Mouse (Mus musculus) spleen, postnatal 4 days (tissue): ENCODE measurements around the gene Nxph1.

ENCODE experiments used
- DNase-seq, 2 experiments: peaks; one replicate each; pipeline ENCODE4 v3.0.0; 2022; ENCODE audit warnings: low spot score in 2 of 2

Nxph1 gene

DNA sequence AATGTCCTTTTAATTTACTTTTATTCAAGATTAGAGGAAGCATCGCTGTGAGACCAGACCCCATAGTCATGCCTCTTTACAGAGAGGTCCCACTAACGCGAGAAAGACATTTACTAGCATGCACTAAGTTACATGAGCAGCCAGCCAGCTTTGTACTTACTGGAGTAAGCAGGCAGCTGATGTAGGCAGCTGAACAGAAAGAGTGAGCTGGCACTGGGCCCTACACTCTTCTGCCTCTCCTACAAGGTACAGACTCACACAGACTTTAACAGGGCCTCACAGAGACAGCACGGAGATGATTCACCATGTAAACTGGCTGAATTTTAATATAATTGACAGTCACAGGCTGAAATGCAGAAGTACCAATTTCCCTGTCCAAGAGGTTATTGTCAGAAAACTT lies 11.6 kb downstream of the Nxph1 start:
- DNase-seq, result no peak

DNA sequence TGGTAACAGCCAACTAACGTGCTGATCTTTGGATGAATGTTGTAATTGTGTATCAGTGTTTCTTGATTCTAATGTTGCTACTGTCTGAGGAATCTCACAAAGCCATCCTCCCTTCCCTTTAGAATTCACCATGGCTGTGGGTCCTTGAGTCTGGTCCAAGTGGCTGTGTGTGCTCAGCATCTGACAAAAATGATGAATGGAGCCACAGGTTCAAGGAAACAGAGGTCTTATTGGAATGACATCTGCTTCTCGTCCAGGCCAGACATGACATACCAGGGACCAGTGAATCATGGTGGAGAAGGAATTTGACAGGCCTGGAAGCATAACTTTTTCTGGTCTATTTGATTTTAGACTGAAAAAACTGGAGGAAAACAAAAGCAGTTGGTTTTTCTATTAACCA lies 22.3 kb downstream of the Nxph1 start:
- DNase-seq, result no peak

DNA sequence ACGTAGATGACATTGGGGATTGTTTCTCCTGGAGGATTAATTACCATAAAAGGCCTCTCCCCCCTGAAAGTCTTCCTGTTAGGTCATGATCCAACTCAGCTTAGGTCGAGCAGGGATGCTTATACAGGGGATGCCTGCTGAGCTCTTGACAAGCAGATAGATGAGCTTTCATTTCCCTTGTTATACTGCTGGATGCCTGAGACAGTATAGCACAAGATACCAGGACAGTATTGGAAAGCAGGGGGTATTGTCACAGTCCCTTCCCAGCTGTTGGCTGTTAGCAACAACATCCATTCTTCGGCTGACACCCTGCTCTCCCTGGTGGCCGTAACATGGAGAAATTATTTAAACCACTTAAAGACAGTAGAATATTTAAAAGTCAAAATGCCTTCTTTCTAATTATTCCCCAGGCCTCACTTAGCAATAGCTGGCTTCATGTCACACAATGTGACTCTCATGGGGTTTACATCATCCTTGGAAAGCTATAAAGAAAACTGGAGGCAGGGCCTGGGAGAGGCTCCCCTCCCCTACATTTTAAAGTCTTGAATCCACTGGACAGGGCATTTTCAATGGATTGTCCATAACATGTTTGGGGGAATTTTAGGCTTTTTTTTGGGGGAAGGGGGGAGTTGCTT lies 31.1 kb downstream of the Nxph1 start:
- no peak for DNase-seq

DNA sequence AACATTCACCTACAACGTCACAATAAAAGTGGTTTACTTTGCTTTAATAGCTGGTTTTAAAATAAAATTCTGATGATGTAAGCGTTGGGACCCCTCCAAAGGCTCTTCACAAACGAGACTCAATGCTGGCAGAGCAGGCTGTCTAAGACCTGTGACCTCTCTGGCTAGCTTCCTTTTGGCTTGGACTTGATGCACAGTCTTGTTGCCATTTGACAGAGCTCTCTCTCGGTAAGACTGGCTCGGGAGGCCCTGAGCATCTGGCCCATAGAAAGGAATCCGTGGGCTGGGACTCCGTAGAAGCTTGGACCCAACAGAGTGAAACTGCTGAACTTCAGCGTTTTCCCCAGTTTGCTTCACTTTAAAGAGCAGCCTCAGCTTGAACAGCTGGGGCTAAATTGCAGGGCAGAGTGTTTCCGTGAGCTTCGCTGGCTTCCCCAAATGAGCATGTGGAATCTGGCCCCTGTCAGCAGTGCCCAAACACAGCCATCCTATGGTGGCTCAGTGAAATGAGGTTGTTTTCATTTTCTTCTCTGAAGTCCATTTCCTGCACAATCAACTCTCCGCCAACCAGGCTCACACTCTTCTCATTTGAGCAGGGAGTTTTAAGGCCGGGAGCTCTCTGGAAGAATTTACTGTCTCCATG lies 48.2 kb downstream of the Nxph1 start:
- DNase-seq, result no peak

DNA sequence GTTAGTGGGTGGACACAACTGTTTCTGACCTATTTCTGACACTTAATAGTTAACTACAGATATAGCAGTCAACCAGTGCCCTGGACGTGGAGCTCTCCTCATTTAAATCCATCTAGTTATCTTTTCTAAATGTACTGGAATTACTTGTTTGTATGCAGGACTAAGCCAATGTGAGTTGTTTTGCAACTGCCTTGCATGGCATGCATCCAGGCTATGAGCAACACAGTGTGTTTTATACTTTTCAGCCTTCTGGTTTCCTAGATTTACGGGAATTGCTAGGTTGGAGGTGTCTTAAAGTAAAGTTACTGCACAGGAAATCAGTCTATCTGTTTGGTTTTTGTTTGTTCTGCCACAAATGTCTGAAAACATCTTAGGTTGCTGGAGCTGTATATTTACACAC lies 49.1 kb downstream of the Nxph1 start:
- no peak for DNase-seq

DNA sequence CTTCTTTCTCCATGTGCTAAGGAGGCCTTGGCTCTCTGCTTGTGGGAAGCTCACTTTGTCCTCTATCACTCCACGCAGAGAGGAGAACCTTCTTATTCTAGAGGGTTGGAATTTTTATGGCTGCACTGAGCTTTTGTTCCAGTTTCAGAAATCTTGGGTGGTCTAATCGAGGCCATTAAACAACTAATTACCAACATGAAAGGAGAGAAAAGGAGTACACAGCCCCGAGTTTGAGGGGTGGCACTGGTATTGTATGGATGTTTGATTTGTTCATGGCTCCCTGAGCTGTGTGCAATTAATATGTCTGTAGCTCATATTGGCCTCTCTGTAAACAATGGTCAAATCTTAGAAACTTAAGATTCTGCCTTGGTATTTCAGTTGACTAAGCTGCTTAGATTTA lies 54.5 kb downstream of the Nxph1 start:
- no peak for DNase-seq

DNA sequence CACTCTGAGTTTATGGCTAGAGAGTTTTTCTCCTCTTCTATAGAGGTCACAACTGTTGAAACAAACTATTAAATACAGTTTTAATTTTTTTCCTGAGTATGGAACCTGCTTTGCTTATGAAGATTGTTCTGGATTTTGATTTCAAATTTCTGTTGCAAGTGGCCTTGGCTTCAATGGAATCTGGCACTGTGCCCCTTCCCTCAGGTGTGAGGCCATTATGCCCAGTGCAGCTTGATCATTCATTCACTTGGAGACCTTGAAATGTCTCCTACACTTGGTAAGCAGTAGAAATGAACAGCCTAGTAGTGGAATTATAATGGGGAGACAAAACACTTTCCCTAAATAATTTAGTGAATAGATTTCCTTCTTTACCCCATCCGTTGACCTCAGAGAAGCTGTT lies 78.4 kb downstream of the Nxph1 start:
- no peak for DNase-seq

DNA sequence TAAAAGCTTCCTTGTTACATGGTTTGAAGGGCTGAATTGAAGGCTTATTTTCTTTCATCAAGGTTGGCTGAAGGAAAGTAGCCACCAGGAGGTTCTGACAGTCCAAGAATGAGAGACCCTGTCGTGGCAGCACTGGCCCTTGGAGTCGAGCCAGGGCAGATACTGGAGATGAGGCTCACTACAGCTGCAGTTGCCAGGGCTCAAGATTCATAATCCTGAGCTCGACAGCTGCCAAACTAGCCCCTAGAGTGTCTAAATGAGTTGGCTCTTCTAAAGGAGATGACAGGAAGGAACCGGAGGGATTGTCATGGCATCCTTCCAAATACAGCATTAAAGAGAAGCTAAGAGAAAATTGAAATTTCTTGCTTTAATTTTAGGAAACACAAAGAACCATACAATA lies 78.9 kb downstream of the Nxph1 start:
- DNase-seq, result no peak

DNA sequence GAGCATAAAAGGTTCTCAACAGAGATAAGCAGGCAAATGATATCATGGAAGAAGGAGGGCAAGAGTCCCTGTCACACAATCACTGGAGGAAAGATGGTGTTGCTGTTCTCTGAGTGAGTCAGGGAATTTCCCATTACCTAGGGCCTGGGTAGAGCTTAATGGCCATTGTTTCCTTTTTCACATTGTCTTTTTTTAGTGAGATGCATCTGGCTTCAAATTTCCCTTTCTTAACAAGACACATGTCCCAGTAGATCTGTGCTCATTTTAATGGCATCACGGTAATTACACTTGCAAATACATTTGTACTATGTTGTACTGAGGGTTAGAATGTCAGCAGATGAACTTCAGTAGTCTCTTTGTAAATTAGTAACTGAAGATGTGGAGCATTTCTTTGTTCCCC lies 80.3 kb downstream of the Nxph1 start:
- no peak for DNase-seq

DNA sequence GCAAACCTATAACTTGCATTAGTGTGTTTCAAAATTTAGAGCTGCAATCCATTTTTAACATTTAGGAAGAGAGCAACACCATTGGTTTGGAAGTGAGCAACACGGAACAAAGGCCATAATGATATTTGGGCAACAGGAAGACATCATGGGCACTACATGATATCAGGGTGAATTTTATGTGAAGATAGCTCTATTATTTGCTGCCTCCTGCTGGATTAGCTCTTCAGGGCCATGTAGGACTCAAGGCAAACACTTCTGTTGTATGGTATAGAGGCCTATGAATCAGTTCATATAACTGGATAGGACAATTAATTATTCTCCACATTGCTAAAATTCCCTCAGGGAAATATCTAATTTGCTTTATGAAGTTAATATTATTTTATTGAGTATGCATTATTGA lies 91.1 kb downstream of the Nxph1 start:
- no peak for DNase-seq

DNA sequence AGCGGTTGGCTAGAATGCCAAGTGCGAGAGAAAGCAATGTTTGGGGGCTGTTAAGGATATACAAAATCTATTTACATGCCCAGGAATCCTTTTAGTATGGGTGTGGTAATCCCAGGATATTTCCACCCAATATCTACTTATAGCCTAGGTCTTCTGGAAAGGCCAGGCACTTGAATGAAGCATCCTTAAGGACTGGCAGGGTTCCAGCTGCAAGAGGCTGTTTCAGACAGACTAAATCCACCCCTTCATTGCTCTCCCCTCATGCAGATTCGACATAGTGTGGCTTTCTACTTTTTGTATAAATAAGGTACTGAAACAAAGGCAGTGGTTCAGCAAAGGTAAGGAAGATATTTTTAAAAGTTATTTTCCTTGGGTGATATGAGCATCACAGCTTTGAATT lies 92.8 kb downstream of the Nxph1 start:
- DNase-seq, result no peak

DNA sequence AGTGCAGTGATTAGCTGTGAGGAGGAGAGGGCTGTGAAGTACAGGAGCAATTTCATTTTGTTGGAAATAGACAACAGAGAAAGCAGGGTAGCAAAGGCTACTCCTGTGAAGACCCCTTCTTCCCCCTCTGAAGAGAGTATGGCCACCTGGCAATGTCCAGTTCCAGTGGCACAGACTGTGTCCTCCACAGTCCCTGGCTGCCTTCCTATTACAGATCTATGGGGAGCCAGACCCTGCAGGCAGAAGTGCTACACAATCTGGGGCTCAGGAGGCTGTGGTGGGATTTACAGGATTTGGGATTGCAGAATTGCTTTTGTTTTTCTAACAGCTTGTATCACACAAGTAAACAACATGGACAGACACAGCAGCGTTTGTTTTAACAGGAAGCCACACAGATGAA lies 94.2 kb downstream of the Nxph1 start:
- DNase-seq, result no peak

DNA sequence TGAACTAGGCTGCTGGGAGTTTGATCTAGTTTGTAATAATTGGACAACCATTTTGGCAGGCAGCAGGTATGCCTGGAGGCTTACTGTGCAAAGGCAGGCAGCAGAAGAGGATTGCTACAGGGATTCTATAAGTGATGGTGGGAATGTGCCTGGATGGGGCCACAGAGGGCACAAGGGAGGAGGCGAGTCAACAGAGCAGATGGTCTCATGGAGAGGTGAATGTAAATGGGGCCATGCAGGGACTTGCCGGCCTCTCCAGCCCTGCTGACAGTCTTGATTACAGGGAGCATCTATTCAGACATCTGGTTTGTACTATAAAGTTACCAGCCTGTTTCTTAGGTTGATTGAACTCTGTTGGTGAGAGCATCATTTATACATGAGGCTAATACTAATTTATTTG lies 98.6 kb downstream of the Nxph1 start:
- DNase-seq, result no peak

DNA sequence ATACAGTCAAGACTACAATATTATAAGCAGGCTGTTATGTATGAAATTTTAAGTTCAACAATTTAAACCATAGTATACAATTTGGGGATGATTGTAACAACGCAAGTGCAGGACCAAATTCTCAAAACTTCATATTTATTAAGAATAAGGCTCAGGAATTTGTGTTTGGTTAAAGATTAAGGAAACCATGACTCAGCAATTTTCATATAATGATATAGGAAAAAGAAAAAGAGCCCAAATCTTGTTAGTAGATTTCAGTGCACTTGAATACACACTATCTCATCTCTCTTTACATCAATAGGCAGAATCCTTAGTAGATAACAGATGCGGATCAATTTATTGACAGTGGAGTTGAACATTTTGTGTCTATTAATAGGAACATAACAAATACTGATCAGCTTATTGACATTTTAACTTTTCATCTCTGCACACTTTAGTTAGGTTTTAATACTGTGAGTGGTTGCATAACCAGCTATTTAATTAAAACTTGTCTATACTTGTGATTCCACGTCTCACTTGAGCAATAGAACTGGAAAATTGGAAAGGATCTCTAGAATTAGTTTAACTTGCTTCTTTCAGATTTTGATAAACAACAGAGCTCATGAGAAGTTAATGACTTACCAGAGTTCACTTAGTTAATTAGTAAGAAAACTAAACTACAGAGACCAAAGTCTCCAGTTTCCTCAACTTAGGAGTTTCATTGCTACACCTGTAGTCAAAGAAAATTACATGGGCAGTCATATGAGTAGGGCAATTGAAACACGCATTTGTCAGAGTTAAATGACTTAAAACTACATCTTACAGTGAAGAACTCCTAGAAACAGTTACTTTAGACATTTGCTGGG lies 113.3 kb downstream of the Nxph1 start:
- no peak for DNase-seq

DNA sequence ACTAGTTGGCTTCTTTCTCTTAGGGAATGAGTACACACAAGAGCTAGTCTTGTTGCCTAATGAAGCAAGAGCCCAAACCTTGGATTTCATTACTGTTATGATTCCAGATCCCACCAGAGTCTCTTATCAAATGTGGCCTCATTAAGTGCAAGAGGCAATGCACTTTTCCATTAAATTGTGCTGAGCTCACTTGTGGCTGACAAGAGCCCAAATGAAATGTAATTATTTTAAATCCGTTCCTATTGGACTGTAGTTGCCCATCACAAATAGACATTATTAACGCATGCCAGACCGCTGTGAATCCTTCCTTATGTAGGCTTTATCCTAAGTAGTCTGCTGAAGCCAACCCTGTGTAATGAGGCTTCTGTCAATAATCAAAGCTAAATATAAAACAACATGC lies 118.2 kb downstream of the Nxph1 start:
- no peak for DNase-seq

DNA sequence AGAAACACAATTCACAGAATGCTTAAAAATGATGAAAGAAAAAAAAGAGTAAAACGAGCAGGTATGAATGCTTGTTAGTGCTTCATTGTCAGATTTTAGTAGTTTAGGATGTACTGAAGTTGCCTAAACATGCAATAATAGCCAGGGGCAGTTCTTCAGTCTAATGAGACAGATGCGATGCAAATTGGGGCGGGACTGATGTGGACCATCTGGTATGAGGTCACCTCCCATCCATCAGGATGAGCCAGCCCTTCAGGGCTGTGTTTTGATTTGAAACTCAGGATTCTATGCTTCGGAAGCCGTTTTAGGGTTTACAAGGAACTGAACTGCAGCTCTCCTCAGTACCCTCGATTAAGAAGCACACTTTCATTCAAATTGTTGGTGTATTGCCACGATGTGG lies 121.7 kb downstream of the Nxph1 start:
- no peak for DNase-seq

DNA sequence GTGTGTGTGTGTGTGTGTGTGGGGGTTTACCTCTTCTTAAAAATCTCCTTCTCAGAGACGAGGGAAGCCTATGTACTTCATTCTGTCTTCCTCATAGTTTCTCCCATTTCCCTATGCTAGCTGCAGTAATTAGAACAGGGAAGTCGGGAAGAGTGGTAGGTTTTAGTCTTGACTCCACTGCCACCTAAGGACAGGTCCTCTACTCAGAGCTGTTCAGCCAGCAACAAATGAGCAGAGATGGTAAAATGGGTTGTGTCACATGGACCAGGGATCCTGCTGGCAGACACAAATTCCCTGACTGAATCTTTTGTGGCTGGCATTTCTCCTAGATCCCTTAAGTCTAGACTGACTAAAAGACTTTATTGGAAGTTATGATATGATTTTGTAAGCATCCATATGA lies 128.2 kb downstream of the Nxph1 start:
- DNase-seq, result no peak

DNA sequence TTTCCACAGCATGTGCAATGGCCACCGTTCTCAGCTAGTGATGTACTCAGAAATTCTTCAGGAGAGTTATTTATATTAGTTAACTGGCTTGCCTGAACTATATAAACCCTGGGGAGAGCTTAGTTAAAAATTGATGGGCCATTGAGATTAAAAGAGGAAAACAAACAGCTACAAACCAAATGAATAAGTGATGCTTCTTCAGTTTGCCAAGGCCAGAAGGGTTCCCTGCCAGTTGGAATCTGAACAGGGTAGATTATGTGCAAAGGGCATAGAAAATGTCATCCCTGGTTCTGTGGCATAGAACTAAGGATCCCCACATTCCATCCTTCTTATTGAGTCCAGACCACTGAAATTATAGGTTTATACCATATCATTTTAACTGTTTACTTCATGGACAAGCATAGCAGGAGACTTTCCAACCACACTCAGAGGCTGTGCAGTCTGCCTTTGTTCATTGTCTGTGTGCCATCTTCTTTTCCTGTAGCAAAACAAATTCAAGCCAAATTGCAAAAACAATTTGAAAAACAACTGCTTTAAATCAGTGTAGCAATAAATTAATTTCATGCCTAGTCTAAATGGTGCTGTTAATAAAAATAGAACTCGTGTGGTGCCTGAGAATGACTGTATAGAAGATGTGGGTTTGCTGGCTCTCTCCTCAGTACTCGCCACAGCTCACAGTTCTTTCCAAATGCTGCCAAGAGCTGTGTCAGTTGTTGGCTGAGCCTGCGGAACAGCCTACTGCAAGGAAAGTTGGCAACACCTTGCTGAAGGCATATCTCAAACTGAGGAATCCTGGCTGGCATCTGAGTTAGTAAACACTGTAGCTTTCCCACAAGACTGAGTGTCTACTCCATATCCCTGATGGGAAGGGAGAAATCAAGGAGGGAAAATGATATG lies 129.8 kb downstream of the Nxph1 start:
- DNase-seq, result no peak

DNA sequence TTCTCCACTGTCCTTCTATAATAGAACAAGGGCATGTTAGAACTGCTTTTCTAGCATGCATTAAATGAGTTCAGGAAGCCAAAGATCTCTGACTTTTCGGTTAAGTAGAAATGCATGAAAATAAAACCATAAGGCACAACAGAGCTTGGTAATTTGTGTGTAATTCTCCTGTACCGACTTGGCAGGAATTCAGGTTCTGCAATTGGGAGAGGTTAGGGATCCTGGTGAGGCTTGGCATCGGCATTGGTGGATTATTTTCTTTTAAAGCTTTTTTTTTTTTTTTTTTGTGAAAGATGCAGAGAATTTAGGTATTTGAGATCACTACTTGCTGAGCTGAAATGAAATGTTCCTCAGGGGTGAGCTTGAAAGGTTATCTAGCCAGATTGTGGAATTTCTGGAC lies 135.6 kb downstream of the Nxph1 start:
- DNase-seq, result no peak

DNA sequence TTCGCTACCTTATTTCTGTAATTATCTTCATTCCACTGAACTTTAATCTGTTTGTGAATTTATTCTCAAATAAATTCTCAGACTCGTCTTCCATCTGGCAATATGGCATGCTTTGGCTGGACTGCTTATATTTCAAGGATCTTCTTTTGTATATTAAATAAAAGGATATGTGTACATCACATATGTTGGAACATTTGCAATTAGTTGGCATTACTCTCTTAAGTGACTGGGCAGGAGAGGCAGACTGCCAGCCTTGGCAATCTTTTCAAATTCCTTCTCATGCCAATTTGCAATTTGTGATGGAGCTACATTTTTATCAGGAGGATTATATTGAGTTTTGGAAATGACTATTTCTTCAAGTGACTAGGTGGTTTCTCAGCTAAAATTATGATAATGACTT lies 149.1 kb downstream of the Nxph1 start:
- no peak for DNase-seq

DNA sequence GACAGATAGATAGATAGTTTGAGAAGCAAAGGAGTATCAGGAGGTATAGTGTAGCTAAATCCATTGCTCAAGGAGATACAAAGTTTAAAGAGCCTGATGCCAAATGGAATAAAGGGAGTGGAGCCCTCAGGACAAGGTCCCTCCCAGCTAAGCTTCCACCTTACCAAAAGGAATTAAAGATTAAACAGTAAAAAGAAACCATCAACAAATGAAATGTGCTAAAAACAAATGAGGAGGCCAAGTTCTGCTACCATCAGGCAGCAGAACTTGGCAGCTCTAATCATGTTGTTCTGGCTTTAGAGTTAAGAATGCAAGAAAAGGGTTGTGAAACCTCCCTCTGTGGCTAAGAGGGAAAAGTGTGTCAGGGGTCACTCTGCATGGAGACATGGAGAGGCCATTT lies 159.1 kb downstream of the Nxph1 start:
- no peak for DNase-seq

DNA sequence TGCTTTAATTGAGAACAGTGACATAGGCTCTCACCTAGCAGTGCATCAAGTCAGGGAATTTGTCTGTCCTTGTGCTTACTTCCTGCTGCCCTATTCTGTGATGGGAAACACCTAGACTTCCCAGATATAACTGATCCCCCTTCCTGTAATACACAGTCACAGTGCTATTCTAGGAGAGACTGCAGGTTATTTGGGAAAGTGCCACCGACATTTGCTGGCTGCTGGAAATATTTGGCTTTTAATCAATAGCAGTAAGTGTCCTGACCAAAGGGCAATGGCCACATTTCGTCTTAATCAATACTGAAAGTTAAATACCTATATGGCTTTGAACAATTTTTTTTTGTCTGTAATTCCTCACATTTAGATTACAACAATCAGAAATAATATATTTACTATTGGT lies 170.9 kb downstream of the Nxph1 start:
- no peak for DNase-seq
